In genomic region chr6:86371340-86371911, GRCm38 (mm10) we compare ENCODE assay signal across 8 mouse cellular contexts. TPM values are rescaled to one million over a fixed set of nuclear protein-coding genes. Genes with fewer than 3 reads are reported as not detected.
DNase-seq lines count a peak whose midpoint lies in the region; ATAC-seq and TF ChIP-seq lines count a peak whose summit lies in the region.

No protein-coding gene starts in this region.

- intact Hi-C loops in heart, postnatal 36 days (cut with DNase I), result no loop called here

- H3K9ac ChIP-seq in forebrain, embryonic 15.5 days (replicated peaks), result peak overlapping the region; percentile 88
- peak overlapping the region; percentile 88 for H3K9ac ChIP-seq in lung, embryonic 14.5 days

- peak overlapping the region; percentile 89 for H3K4me3 ChIP-seq in forebrain, embryonic 15.5 days
- H3K4me3 ChIP-seq in layer of hippocampus, adult 2 months, result peak overlapping the region; percentile 89
- peak overlapping the region; percentile 85 for H3K4me3 ChIP-seq in lung, embryonic 14.5 days (ENCODE audit: low read depth, low read length)
- H3K4me3 ChIP-seq in olfactory bulb, adult 2 months (ENCODE audit: insufficient read depth, low read depth, low read length), result peak overlapping the region; percentile 79
- peak overlapping the region; percentile 82 for H3K4me3 ChIP-seq in thymus, adult 2 months (ENCODE audit: control insufficient read depth, insufficient read depth, low read length)

- H3K27ac ChIP-seq in forebrain, embryonic 15.5 days (replicated peaks), result peak overlapping the region; percentile 96
- peak overlapping the region; percentile 94 for H3K27ac ChIP-seq in layer of hippocampus, adult 2 months
- peak overlapping the region; percentile 92 for H3K27ac ChIP-seq in lung, embryonic 14.5 days (ENCODE audit: low read depth)
- H3K27ac ChIP-seq in olfactory bulb, adult 2 months (ENCODE audit: insufficient read depth, low read depth, low read length), result peak overlapping the region; percentile 70
- peak overlapping the region; percentile 68; the same call in 1 of the 2 replicates for H3K27ac ChIP-seq in thymus, adult 2 months (ENCODE audit: control insufficient read depth, insufficient read depth, low read length)

- H3K4me1 ChIP-seq in forebrain, embryonic 15.5 days, result peaks cover 38% of the 10 kb centered on the region
- peaks cover 4% of the 10 kb centered on the region; the same call in 1 of the 2 replicates for H3K4me1 ChIP-seq in lung, embryonic 14.5 days (ENCODE audit: insufficient read depth)
- H3K4me1 ChIP-seq in olfactory bulb, adult 2 months (ENCODE audit: control insufficient read depth, insufficient read depth, low read length), result peaks cover 3% of the 10 kb centered on the region
- H3K4me1 ChIP-seq in thymus, adult 2 months (replicated peaks; ENCODE audit: control insufficient read depth, insufficient read depth, low read length), result peaks cover 9% of the 10 kb centered on the region

- peak; percentile 98 for DNase-seq in ES-CJ7 (ENCODE audit: low read depth, low spot score)
- peak; percentile 93 for DNase-seq in cerebellum, adult 11 months
- DNase-seq in heart, postnatal 36 days, result peak; percentile 95
- peak; percentile 96 for DNase-seq in layer of hippocampus, adult 2 months (ENCODE audit: low spot score in 2 of 2)
- DNase-seq in lung, embryonic 14.5 days, result peak; percentile 99
- DNase-seq in thymus, adult 2 months, result peak; percentile 94

- TF ChIP-seq CTCF in layer of hippocampus, adult 2 months (conservative IDR thresholded peaks at IDR 0.05), result no peak
- no peak for TF ChIP-seq CTCF in lung, embryonic 14.5 days (IDR thresholded peaks at IDR 0.05; ENCODE audit: low read depth)
- no peak for TF ChIP-seq CTCF in olfactory bulb, adult 2 months (IDR thresholded peaks at IDR 0.05; ENCODE audit: insufficient read depth, low read depth, low read length)
- TF ChIP-seq CTCF in thymus, adult 2 months (IDR thresholded peaks at IDR 0.05; ENCODE audit: borderline replicate concordance, control insufficient read depth, extremely low read depth, insufficient read depth, low read length, poor library complexity), result peak; percentile 25; the same call in 1 of the 2 replicates

- no peaks in the 10 kb centered on the region for H3K9me3 ChIP-seq in forebrain, embryonic 15.5 days
- H3K9me3 ChIP-seq in lung, embryonic 14.5 days (ENCODE audit: low read depth, low read length), result no peaks in the 10 kb centered on the region

- WGBS in forebrain, embryonic 15.5 days, result under 1% methylated on average over 50 of the region's 50 CpGs
- under 1% methylated on average over 50 of the region's 50 CpGs for WGBS in lung, embryonic 14.5 days
- under 1% methylated on average over 50 of the region's 50 CpGs for WGBS in olfactory bulb, adult 2 months
- WGBS in thymus, adult 2 months, result under 1% methylated on average over 50 of the region's 50 CpGs

- TF ChIP-seq POLR2A in olfactory bulb, adult 2 months (IDR thresholded peaks at IDR 0.05; ENCODE audit: insufficient read depth, low read depth, low read length), result peak; percentile 81
- peak; percentile 92 for TF ChIP-seq POLR2A in thymus, adult 2 months (IDR thresholded peaks at IDR 0.05; ENCODE audit: control insufficient read depth, extremely low read depth, insufficient read depth, low read length, poor library complexity)

- peak; percentile 97 for ATAC-seq in forebrain, embryonic 15.5 days (replicated peaks)
- peak; percentile 96 for ATAC-seq in lung, embryonic 14.5 days (ENCODE audit: insufficient read depth)

- peaks cover 14% of the 10 kb centered on the region; the same call in 1 of the 2 replicates for H3K36me3 ChIP-seq in forebrain, embryonic 15.5 days
- H3K36me3 ChIP-seq in lung, embryonic 14.5 days (ENCODE audit: insufficient read depth), result peaks cover 35% of the 10 kb centered on the region
- peaks cover 2% of the 10 kb centered on the region for H3K36me3 ChIP-seq in thymus, adult 2 months (ENCODE audit: control insufficient read depth, insufficient read depth, low read length)

- H3K4me2 ChIP-seq in forebrain, embryonic 15.5 days (replicated peaks), result peak overlapping the region; percentile 60
- peak overlapping the region; percentile 94 for H3K4me2 ChIP-seq in lung, embryonic 14.5 days

- H3K27me3 ChIP-seq in forebrain, embryonic 15.5 days, result no peaks in the 10 kb centered on the region
- no peaks in the 10 kb centered on the region for H3K27me3 ChIP-seq in lung, embryonic 14.5 days (ENCODE audit: insufficient read depth, low read length)
- no peaks in the 10 kb centered on the region for H3K27me3 ChIP-seq in thymus, adult 2 months (ENCODE audit: control insufficient read depth, insufficient read depth, low read length)

RNA-seq across cellular contexts. Expression of gene Snrpg, which starts 0.3 kb away (rescaled TPM):
- 510 and 573 TPM in 2 replicates for polyA plus RNA-seq in forebrain, embryonic 15.5 days (2015; fragmentation: Nextera tagmentation; extraction: Ambion mirVana)
- 10 to 100 TPM; 34.1 to 42.1 TPM for total RNA-seq in heart, postnatal 36 days (2021)
- total RNA-seq in layer of hippocampus, adult 2 months (2021), result 10 to 100 TPM; 75.3 to 88.0 TPM
- polyA plus RNA-seq in lung, embryonic 14.5 days (2014; fragmentation: Nextera tagmentation; extraction: Ambion mirVana), result 723 and 735 TPM in 2 replicates
- not detected in 2 replicates for polyA plus RNA-seq in olfactory bulb, adult 2 months (2012; ENCODE audit: insufficient read depth, insufficient read length, low replicate concordance, missing spikeins)
- polyA plus RNA-seq in thymus, adult 2 months (2012; rRNA removed), result 67.2 and 87.1 TPM in 2 replicates

RNA-seq across cellular contexts. Expression of gene Fam136a, which starts 6.0 kb away (rescaled TPM):
- 119 and 123 TPM in 2 replicates for polyA plus RNA-seq in forebrain, embryonic 15.5 days (2015; fragmentation: Nextera tagmentation; extraction: Ambion mirVana)
- total RNA-seq in heart, postnatal 36 days (2021), result 10 to 100 TPM; 26.8 to 28.9 TPM
- 10 to 100 TPM; 27.0 to 30.0 TPM for total RNA-seq in layer of hippocampus, adult 2 months (2021)
- 129 and 130 TPM in 2 replicates for polyA plus RNA-seq in lung, embryonic 14.5 days (2014; fragmentation: Nextera tagmentation; extraction: Ambion mirVana)
- not detected in 2 replicates for polyA plus RNA-seq in olfactory bulb, adult 2 months (2012; ENCODE audit: insufficient read depth, insufficient read length, low replicate concordance, missing spikeins)
- polyA plus RNA-seq in thymus, adult 2 months (2012; rRNA removed), result 14.3 and 15.3 TPM in 2 replicates

RNA-seq across cellular contexts. Expression of gene Pcyox1, which starts 25.5 kb away (rescaled TPM):
- 102 and 110 TPM in 2 replicates for polyA plus RNA-seq in forebrain, embryonic 15.5 days (2015; fragmentation: Nextera tagmentation; extraction: Ambion mirVana)
- 10 to 100 TPM; 74.9 to 92.7 TPM for total RNA-seq in heart, postnatal 36 days (2021)
- total RNA-seq in layer of hippocampus, adult 2 months (2021), result 100 to 1,000 TPM; 112 to 118 TPM
- 83.5 and 88.1 TPM in 2 replicates for polyA plus RNA-seq in lung, embryonic 14.5 days (2014; fragmentation: Nextera tagmentation; extraction: Ambion mirVana)
- polyA plus RNA-seq in olfactory bulb, adult 2 months (2012; ENCODE audit: insufficient read depth, insufficient read length, low replicate concordance, missing spikeins), result not detected in 2 replicates
- polyA plus RNA-seq in thymus, adult 2 months (2012; rRNA removed), result 14.9 and 15.8 TPM in 2 replicates

RNA-seq across cellular contexts. Expression of gene Tia1, which starts 32.6 kb away (rescaled TPM):
- polyA plus RNA-seq in forebrain, embryonic 15.5 days (2015; fragmentation: Nextera tagmentation; extraction: Ambion mirVana), result 396 and 401 TPM in 2 replicates
- total RNA-seq in heart, postnatal 36 days (2021), result 10 to 100 TPM; 18.1 to 26.4 TPM
- total RNA-seq in layer of hippocampus, adult 2 months (2021), result 100 to 1,000 TPM; 151 to 156 TPM
- 208 and 219 TPM in 2 replicates for polyA plus RNA-seq in lung, embryonic 14.5 days (2014; fragmentation: Nextera tagmentation; extraction: Ambion mirVana)
- polyA plus RNA-seq in olfactory bulb, adult 2 months (2012; ENCODE audit: insufficient read depth, insufficient read length, low replicate concordance, missing spikeins), result 194 and 323 TPM in 2 replicates
- 73.1 and 83.4 TPM in 2 replicates for polyA plus RNA-seq in thymus, adult 2 months (2012; rRNA removed)

RNA-seq across cellular contexts. Expression of gene Gm44790, which starts 55.0 kb away (rescaled TPM):
- polyA plus RNA-seq in forebrain, embryonic 15.5 days (2015; fragmentation: Nextera tagmentation; extraction: Ambion mirVana), result not detected in 2 replicates
- total RNA-seq in heart, postnatal 36 days (2021), result not detected
- not detected for total RNA-seq in layer of hippocampus, adult 2 months (2021)
- polyA plus RNA-seq in lung, embryonic 14.5 days (2014; fragmentation: Nextera tagmentation; extraction: Ambion mirVana), result 0.72 TPM in 1 of 2 replicates, not detected in the other
- polyA plus RNA-seq in olfactory bulb, adult 2 months (2012; ENCODE audit: insufficient read depth, insufficient read length, low replicate concordance, missing spikeins), result not detected in 2 replicates
- polyA plus RNA-seq in thymus, adult 2 months (2012; rRNA removed), result 32.3 and 32.5 TPM in 2 replicates

Comparison
In these comparisons a context has a peak if more than half of its experiments do, and no peak if none do; other contexts are left out.
1. Peak in every context shown above with its lines: DNase-seq, ATAC-seq, H3K4me3 ChIP-seq and H3K27ac ChIP-seq.
2. RNA of gene Snrpg, which starts 0.3 kb away (polyA plus RNA-seq): 723 to 735 TPM in lung, embryonic 14.5 days, 510 to 573 TPM in forebrain, embryonic 15.5 days and 67.2 to 87.1 TPM in thymus, adult 2 months; not detected in olfactory bulb, adult 2 months; every median in the first group is over 10 times any median in the second.
3. RNA of gene Fam136a, which starts 6.0 kb away (polyA plus RNA-seq): 129 to 130 TPM in lung, embryonic 14.5 days, 119 to 123 TPM in forebrain, embryonic 15.5 days and 14.3 to 15.3 TPM in thymus, adult 2 months; not detected in olfactory bulb, adult 2 months; every median in the first group is over 10 times any median in the second.